Mouse (Mus musculus) limb, embryonic 12.5 days (tissue): ENCODE results near the gene Tmem192. TPM values are rescaled to one million over a fixed set of nuclear protein-coding genes. Genes with fewer than 3 reads are reported as not detected.

ENCODE experiments used
- ATAC-seq: fragments of 200-750 bp; cut with Nextera tagmentation; 2 replicates; pipeline ENCODE4 v1.8.0; 2017; ENCODE audit warnings: low read depth, moderate TSS enrichment; ENCODE audit not compliant: insufficient number of reproducible peaks, insufficient read depth, low FRiP score, low TSS enrichment
- H3K27ac ChIP-seq: fragments of 300-500 bp; sonication (generic); 2 replicates; pipeline ENCODE4 v1.5.1; 2016; ENCODE audit warnings: mild to moderate bottlenecking, moderate library complexity
- H3K27me3 ChIP-seq: fragments of 300-500 bp; sonication (generic); 2 replicates; pipeline ENCODE4 v1.6.1; 2016; ENCODE audit warnings: mild to moderate bottlenecking, moderate library complexity
- H3K36me3 ChIP-seq: fragments of 300-500 bp; sonication (generic); 2 replicates; pipeline ENCODE4 v1.6.1; 2016; ENCODE audit warnings: mild to moderate bottlenecking, moderate library complexity
- H3K4me1 ChIP-seq: fragments of 300-500 bp; sonication (generic); replicated peaks from 2 replicates; pipeline ENCODE4 v1.6.1; 2016
- H3K4me2 ChIP-seq: fragments of 300-500 bp; sonication (generic); 2 replicates; pipeline ENCODE4 v1.6.1; 2016; ENCODE audit warnings: mild to moderate bottlenecking, moderate library complexity
- H3K4me3 ChIP-seq: fragments of 300-500 bp; sonication (generic); replicated peaks from 2 replicates; pipeline ENCODE4 v1.5.1; 2016; ENCODE audit warnings: mild to moderate bottlenecking
- H3K9ac ChIP-seq: fragments of 300-500 bp; sonication (generic); replicated peaks from 2 replicates; pipeline ENCODE4 v1.6.1; 2016; ENCODE audit warnings: mild to moderate bottlenecking, moderate library complexity
- H3K9me3 ChIP-seq: fragments of 300-500 bp; sonication (generic); 2 replicates; pipeline ENCODE4 v1.6.1; 2016; ENCODE audit warnings: mild to moderate bottlenecking, moderate library complexity
- WGBS: fragments of 180-500 bp; shearing (Covaris S2); methylation state at CpG from one replicate; pipeline ENCODE4 v1.1.7; 2016; 5-methylcytosine and 5-hydroxymethylcytosine counted together
- polyA plus RNA-seq: library from polyadenylated mRNA; unstranded; fragments of >200 nt; fragmentation: Nextera tagmentation; extraction: Ambion mirVana; gene quantifications from 2 replicates; pipeline ENCODE4 v1.2.1, GENCODE M21; 2016

The Tmem192 gene
- polyA plus RNA-seq, 1 experiment from 2014 or later, result 20.2 TPM

DNA sequence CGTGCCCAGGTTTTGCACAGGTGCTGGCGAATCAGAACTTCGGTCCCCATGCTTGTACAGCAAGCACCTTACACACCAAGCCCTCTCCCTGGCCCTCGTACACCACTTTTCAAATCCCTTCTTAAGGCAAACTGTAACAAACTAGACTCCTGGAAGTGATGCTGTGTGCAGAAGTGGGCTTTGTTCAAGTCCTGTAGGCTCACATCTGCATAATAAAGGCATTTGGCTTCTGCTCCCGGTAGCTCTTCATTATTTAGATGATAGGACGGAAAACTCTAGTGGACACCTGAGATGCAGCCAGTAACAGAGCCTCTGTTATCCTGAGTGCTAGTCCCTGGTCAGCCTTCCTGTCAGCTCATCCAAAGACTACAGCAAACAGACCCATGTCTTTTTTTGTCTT, 18.0 kb upstream of the Tmem192 start:
- Histone ChIP-seq H3K36me3 (no peaks in the 10 kb centered on the region), H3K9ac (no peak overlapping the region), H3K9me3 (no peaks in the 10 kb centered on the region), H3K4me1 (no peaks in the 10 kb centered on the region), H3K27ac (no peak overlapping the region), H3K27me3 (no peaks in the 10 kb centered on the region), H3K4me3 (no peak overlapping the region), H3K4me2 (no peak overlapping the region)
- WGBS, result 87% methylated on average over 6 of the region's 6 CpGs
- no peak for ATAC-seq

DNA sequence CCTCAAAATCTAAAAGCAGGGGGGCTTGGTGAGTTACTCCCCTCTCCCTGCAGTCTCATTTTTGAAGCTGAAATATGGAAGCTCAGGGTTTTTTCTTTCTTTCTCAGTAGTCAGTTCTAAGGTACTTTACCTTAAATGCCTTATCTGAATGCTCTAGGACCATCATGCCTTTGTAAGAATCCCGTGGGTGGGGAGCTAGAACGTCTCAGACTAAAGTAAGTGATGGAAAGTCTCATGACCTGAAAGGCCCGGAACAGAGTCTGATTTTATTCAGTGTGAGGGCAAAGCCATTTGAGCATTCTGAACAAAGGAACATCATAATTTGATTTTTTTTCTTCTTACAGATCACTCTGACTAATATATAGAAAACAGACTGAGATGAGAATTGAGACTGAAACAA, 12.0 kb upstream of the Tmem192 start:
- no peak overlapping the region for H3K27ac ChIP-seq
- no peak overlapping the region for H3K4me2 ChIP-seq
- no peaks in the 10 kb centered on the region for H3K36me3 ChIP-seq
- H3K4me3 ChIP-seq, result no peak overlapping the region
- 72% methylated on average over 3 of the region's 3 CpGs for WGBS
- ATAC-seq, result no peak
- no peaks in the 10 kb centered on the region for H3K27me3 ChIP-seq
- H3K9ac ChIP-seq, result no peak overlapping the region
- H3K9me3 ChIP-seq, result no peaks in the 10 kb centered on the region
- H3K4me1 ChIP-seq, result peaks cover 8% of the 10 kb centered on the region; the same call in 1 of the 2 replicates

DNA sequence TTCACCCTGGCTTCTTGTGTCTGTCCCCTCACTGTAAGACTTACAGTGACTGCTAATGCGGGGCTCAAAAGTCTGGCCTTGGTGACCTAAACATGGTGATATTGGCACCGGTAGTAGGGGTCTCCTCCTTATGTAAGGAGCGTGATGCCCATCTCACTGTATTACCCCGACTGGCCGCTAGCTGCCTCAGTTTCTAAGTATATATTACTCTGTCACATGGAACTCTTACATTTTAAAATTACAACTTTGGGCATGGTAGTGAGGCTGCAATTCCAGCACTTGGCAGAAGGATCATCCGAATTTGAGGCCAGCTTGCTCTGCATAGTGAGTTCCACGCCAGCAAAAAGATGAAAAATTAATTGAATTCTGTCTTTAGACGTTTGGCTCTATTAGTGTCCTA, 6.0 kb upstream of the Tmem192 start:
- Histone ChIP-seq H3K36me3 (no peaks in the 10 kb centered on the region), H3K9ac (no peak overlapping the region), H3K4me3 (no peak overlapping the region), H3K27ac (no peak overlapping the region), H3K4me2 (no peak overlapping the region), H3K27me3 (peaks cover 18% of the 10 kb centered on the region), H3K9me3 (no peaks in the 10 kb centered on the region), H3K4me1 (no peaks in the 10 kb centered on the region)
- no peak for ATAC-seq
- WGBS, result 83% methylated on average over 8 of the region's 8 CpGs

DNA sequence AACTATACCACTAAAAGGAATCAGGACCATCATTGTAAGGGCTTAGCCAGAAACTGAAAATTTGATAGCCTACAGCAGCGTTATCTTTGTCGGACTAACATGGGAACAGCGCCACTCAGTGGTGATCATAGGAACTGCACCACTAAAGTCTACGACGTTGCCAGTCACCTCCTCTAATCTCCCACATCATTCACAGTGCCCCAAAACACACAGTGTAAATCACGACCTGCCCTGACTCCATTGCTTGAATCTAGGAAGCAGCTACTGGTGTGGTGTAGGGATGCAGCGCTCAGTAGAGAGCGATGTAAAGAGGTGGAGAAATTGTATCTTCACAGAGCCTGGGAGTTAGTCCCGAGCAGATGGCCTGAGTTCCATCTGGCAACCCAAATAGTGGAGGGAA, 5.5 kb upstream of the Tmem192 start:
- Histone ChIP-seq H3K9ac (no peak overlapping the region), H3K27me3 (peaks cover 18% of the 10 kb centered on the region), H3K4me2 (no peak overlapping the region), H3K36me3 (no peaks in the 10 kb centered on the region), H3K9me3 (no peaks in the 10 kb centered on the region), H3K4me3 (no peak overlapping the region), H3K4me1 (no peaks in the 10 kb centered on the region), H3K27ac (no peak overlapping the region)
- ATAC-seq, result peak; percentile 63
- 10% methylated on average over 9 of the region's 9 CpGs for WGBS

DNA sequence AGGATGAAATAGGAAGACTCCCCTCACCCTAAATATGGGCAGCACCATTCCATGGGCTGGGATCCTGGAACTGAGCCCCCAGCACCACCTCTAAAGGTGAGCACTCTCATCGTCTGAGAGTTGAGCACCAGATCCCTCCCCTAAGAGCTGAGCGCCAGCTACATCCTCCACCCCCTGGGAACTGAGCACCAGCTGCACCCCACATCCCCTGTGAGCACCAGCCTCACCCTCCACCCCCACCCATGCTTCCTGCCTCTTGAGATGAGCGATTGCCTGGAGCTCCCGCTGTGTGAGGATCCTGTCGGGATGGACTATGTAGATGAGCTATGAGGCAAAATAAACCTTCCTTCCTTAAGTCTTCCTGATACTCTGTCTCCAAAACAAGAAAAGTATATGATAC, 4.0 kb upstream of the Tmem192 start:
- no peaks in the 10 kb centered on the region for H3K9me3 ChIP-seq
- H3K9ac ChIP-seq, result no peak overlapping the region
- H3K27me3 ChIP-seq, result peaks cover 18% of the 10 kb centered on the region
- H3K36me3 ChIP-seq, result no peaks in the 10 kb centered on the region
- H3K4me3 ChIP-seq, result no peak overlapping the region
- H3K4me1 ChIP-seq, result no peaks in the 10 kb centered on the region
- 22% methylated on average over 5 of the region's 5 CpGs for WGBS
- H3K4me2 ChIP-seq, result no peak overlapping the region
- H3K27ac ChIP-seq, result no peak overlapping the region
- ATAC-seq, result no peak

DNA sequence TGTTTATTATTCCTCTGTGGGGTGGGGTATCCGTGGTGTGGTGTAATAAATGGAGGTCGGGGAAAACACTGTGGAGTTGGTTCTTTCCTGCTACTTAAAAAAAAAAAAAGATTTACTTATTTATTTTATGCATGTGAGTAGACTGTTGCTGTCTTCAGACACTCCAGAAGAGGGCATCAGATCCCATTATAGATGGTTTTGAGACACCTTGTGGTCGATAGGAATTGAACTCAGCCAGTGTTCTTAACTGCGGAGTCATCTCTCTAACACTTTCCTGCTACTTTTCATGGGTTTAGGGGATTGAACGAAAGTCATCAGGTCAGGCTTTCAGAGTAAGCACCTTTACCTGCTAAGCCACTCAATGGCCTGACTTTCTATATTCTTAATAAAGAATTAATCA, 2.2 kb upstream of the Tmem192 start:
- H3K4me1 ChIP-seq, result no peaks in the 10 kb centered on the region
- H3K4me3 ChIP-seq, result no peak overlapping the region
- 24% methylated on average over 5 of the region's 5 CpGs for WGBS

DNA sequence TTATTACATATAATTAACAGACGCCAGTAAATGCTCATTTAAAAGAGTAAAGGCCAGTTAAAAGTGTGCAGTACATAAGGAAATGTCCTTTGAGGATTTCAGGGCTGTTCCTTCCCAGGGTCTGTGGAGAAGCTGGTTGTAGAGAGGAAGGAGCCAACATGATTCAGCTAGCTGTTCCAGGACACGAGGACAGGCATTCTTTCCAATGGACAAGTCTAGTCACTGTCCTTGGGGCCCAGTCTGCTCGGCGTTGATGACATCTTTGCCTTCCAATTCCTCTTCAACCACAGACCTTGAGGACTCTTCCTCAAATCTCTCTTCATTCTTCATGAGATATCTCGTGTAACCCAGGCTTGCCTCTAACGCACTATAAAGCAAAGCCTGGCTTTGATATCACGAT, 1.4 kb upstream of the Tmem192 start:
- no peak for ATAC-seq
- H3K27ac ChIP-seq, result no peak overlapping the region
- H3K4me1 ChIP-seq, result no peaks in the 10 kb centered on the region
- no peak overlapping the region for H3K4me3 ChIP-seq
- no peak overlapping the region for H3K4me2 ChIP-seq
- no peaks in the 10 kb centered on the region for H3K36me3 ChIP-seq
- no peak overlapping the region for H3K9ac ChIP-seq
- no peaks in the 10 kb centered on the region for H3K9me3 ChIP-seq
- 75% methylated on average over 7 of the region's 7 CpGs for WGBS
- H3K27me3 ChIP-seq, result peaks cover 18% of the 10 kb centered on the region

More for the DNA sequence above, 2.2 kb upstream of the Tmem192 start:
- no peak overlapping the region for H3K27ac ChIP-seq
- no peak for ATAC-seq
- no peak overlapping the region for H3K4me2 ChIP-seq
- no peak overlapping the region for H3K9ac ChIP-seq
- H3K36me3 ChIP-seq, result no peaks in the 10 kb centered on the region
- no peaks in the 10 kb centered on the region for H3K9me3 ChIP-seq
- peaks cover 18% of the 10 kb centered on the region for H3K27me3 ChIP-seq

DNA sequence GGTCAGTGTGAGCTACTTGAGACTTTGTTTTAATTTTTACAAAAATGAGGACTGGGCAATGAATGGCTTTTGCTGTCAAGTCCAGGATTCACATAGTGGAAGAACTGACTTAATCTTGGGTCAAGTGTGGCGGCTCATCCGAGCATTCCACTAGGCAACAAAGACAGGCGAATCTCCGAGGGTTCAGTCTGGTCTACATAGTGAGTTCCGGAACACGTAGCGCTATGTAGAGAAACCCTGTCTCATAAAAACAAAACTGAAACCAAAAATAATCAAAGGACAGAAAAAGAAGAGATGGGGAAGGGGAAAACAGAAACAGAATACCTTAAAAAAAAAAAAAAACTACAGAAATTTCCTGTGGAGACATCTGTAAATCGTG, 555 bp upstream of the Tmem192 start:
- Histone ChIP-seq H3K4me1 (no peaks in the 10 kb centered on the region), H3K27me3 (peaks cover 18% of the 10 kb centered on the region), H3K9ac (no peak overlapping the region), H3K36me3 (no peaks in the 10 kb centered on the region), H3K9me3 (no peaks in the 10 kb centered on the region), H3K4me3 (peak overlapping the region; percentile 79; the same call in 1 of the 2 replicates), H3K4me2 (peak overlapping the region; percentile 69), H3K27ac (no peak overlapping the region)
- 54% methylated on average over 8 of the region's 8 CpGs for WGBS
- no peak for ATAC-seq

DNA sequence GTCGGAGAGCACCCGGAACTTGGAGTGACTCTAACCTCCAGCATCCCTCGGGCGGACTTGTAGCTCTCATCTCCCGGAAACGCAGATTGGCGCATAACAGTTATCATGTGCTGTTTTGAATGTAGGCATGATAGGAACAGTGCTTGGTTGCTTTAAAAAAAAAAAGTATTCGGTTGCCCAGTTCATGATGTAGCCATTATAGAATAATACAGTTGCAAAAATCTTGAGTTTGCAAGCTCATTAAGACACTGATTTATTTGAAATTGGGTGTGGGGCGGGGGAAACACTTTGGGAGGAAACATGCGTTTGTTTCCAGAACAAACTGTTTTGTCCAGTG, 681 bp downstream of the Tmem192 start:
- H3K9me3 ChIP-seq, result no peaks in the 10 kb centered on the region
- H3K27me3 ChIP-seq, result peaks cover 11% of the 10 kb centered on the region
- H3K4me3 ChIP-seq, result peak overlapping the region; percentile 79
- H3K4me2 ChIP-seq, result peak overlapping the region; percentile 69
- no peak for ATAC-seq
- H3K4me1 ChIP-seq, result no peaks in the 10 kb centered on the region
- 8% methylated on average over 10 of the region's 10 CpGs for WGBS
- H3K27ac ChIP-seq, result no peak overlapping the region
- H3K36me3 ChIP-seq, result no peaks in the 10 kb centered on the region
- peak overlapping the region; percentile 65 for H3K9ac ChIP-seq

DNA sequence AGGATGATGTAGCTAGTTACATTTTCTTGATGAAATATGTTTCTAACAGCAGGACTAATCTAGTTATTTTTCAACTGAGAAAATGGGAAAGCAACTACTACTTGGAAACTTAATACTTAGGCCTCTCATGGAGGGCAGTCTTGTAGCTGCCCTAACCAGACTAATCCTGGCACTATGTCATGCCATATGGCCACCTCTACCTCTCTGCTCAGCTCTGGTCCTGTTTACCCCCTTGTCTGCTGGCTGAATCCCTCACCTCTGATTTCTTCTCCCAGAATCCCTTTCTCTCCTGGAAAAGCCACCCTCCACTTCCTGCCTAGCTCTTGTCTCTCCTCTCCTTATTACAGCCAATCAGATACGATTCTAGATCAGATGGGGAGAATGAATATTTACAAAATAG, 1.4 kb downstream of the Tmem192 start:
- Histone ChIP-seq H3K9me3 (no peaks in the 10 kb centered on the region), H3K27me3 (peaks cover 7% of the 10 kb centered on the region; the same call in 1 of the 2 replicates), H3K4me1 (no peaks in the 10 kb centered on the region), H3K4me3 (no peak overlapping the region), H3K36me3 (no peaks in the 10 kb centered on the region), H3K4me2 (no peak overlapping the region), H3K9ac (no peak overlapping the region), H3K27ac (no peak overlapping the region)
- WGBS, result 93% methylated on average over 1 of the region's 1 CpGs
- ATAC-seq, result no peak

DNA sequence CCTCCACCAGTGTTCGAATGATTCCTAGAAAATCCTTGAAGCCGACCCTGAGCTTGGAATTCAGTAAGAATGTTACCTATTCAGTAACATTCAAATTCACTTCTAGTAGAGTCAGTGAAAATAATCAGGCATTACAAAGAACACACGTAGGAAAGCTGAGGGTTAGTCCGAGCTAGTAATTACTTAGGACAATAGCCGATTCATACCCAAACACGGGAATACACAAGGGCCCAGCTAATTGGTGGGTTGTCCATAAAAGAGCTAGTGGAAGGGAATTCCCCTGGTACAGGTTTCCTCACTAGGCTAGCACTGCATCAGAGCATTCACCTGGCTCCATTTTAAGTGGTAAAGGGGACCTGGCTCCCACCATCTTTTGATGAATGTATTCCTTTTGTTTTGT, 5.1 kb downstream of the Tmem192 start:
- Histone ChIP-seq H3K9ac (no peak overlapping the region), H3K9me3 (no peaks in the 10 kb centered on the region), H3K4me2 (no peak overlapping the region), H3K27ac (no peak overlapping the region), H3K4me1 (no peaks in the 10 kb centered on the region), H3K36me3 (no peaks in the 10 kb centered on the region), H3K4me3 (no peak overlapping the region), H3K27me3 (no peaks in the 10 kb centered on the region)
- no peak for ATAC-seq
- WGBS, result 89% methylated on average over 6 of the region's 6 CpGs

DNA sequence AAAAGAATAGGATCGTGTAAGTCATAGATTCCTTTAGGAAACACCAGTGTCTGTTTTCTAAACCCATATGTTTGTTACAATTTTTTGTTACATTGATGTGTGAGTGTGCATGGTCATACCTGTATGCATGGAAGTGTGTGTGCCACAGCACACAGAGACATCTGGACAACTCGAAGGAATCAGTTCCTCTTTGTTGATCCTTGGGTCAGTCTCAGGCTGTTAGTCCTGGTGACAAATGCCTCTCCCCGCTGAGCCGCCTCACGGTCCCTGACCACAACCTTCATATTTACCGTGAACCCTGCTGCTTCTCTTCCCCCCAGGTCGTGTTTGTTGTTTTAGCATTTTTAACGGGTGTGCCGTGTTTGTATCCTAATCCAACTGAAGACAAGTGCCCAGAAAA, 12.0 kb downstream of the Tmem192 start:
- peaks cover 9% of the 10 kb centered on the region for H3K36me3 ChIP-seq
- ATAC-seq, result no peak
- H3K4me3 ChIP-seq, result no peak overlapping the region
- H3K9me3 ChIP-seq, result no peaks in the 10 kb centered on the region
- 86% methylated on average over 9 of the region's 9 CpGs for WGBS
- no peak overlapping the region for H3K9ac ChIP-seq
- H3K27ac ChIP-seq, result no peak overlapping the region
- no peak overlapping the region for H3K4me2 ChIP-seq
- H3K27me3 ChIP-seq, result no peaks in the 10 kb centered on the region
- no peaks in the 10 kb centered on the region for H3K4me1 ChIP-seq
